ENCODE assay signal across 8 mouse cellular contexts in genomic region chr9:96167168-96167585, GRCm38 (mm10). TPM values are rescaled to one million over a fixed set of nuclear protein-coding genes. Genes with fewer than 3 reads are reported as not detected.
A peak's percentile ranks its signal among the peaks of the same experiment; 100 is the strongest.
DNase-seq lines count a peak whose midpoint lies in the region; ATAC-seq lines count a peak whose summit lies in the region.

No protein-coding gene starts in this region.

- intact Hi-C loops in heart, postnatal 14 days (cut with DNase I): no loop called here

- H3K4me2 ChIP-seq in forebrain, embryonic 11.5 days (ENCODE audit: low read depth, low read length, severe bottlenecking): peak overlapping the region; percentile 9; the same call in 1 of the 2 replicates
- H3K4me2 ChIP-seq in forebrain, embryonic 16.5 days (ENCODE audit: low read length): no peak overlapping the region
- no peak overlapping the region for H3K4me2 ChIP-seq in embryonic facial prominence, embryonic 14.5 days (ENCODE audit: low read depth, low read length)

- no peaks in the 10 kb centered on the region for H3K9me3 ChIP-seq in forebrain, embryonic 11.5 days (ENCODE audit: control insufficient read depth, low read length)
- H3K9me3 ChIP-seq in forebrain, embryonic 16.5 days (ENCODE audit: control insufficient read depth, low read length): no peaks in the 10 kb centered on the region
- H3K9me3 ChIP-seq in embryonic facial prominence, embryonic 14.5 days (ENCODE audit: control insufficient read depth, low read length): no peaks in the 10 kb centered on the region

- H3K9ac ChIP-seq in forebrain, embryonic 11.5 days (ENCODE audit: low read length): no peak overlapping the region
- H3K9ac ChIP-seq in forebrain, embryonic 16.5 days (replicated peaks; ENCODE audit: low read depth, low read length): no peak overlapping the region
- H3K9ac ChIP-seq in embryonic facial prominence, embryonic 14.5 days (ENCODE audit: low read depth, low read length): no peak overlapping the region

- no peaks in the 10 kb centered on the region for H3K27me3 ChIP-seq in forebrain, embryonic 11.5 days (ENCODE audit: control insufficient read depth, insufficient read depth, low read length)
- no peaks in the 10 kb centered on the region for H3K27me3 ChIP-seq in forebrain, embryonic 16.5 days (replicated peaks; ENCODE audit: control insufficient read depth, insufficient read depth, low read length)
- no peaks in the 10 kb centered on the region for H3K27me3 ChIP-seq in embryonic facial prominence, embryonic 14.5 days (replicated peaks; ENCODE audit: control insufficient read depth, insufficient read depth, low read length)

- no peaks in the 10 kb centered on the region for H3K36me3 ChIP-seq in forebrain, embryonic 11.5 days (ENCODE audit: control insufficient read depth, insufficient read depth, low read length)
- no peaks in the 10 kb centered on the region for H3K36me3 ChIP-seq in forebrain, embryonic 16.5 days (ENCODE audit: control insufficient read depth, insufficient read depth)
- peaks cover 8% of the 10 kb centered on the region; the same call in 1 of the 2 replicates for H3K36me3 ChIP-seq in embryonic facial prominence, embryonic 14.5 days (ENCODE audit: control insufficient read depth, insufficient read depth, low read length)

- H3K4me3 ChIP-seq in forebrain, embryonic 11.5 days (ENCODE audit: low read depth, low read length): no peak overlapping the region
- no peak overlapping the region for H3K4me3 ChIP-seq in forebrain, embryonic 16.5 days (replicated peaks; ENCODE audit: low read length)
- no peak overlapping the region for H3K4me3 ChIP-seq in embryonic facial prominence, embryonic 14.5 days (ENCODE audit: low read depth, low read length)

- peak; percentile 91 for DNase-seq in forebrain, embryonic 11.5 days (ENCODE audit: low spot score)
- peak; percentile 87 for DNase-seq in adrenal gland, postnatal 36 days
- peak; percentile 20 for DNase-seq in embryonic facial prominence, embryonic 14.5 days (ENCODE audit: low spot score)
- peak; percentile 74 to 83 for DNase-seq in heart, postnatal 14 days
- DNase-seq in layer of hippocampus, postnatal 10 days (ENCODE audit: low spot score in 2 of 2): peak; percentile 73 to 75
- peak; percentile 60 for DNase-seq in spleen, adult 12 weeks (ENCODE audit: low spot score)

- peak; percentile 73; the same call in 1 of the 2 replicates for ATAC-seq in forebrain, embryonic 11.5 days (replicated peaks; ENCODE audit: low FRiP score)
- ATAC-seq in forebrain, embryonic 16.5 days: no peak
- no peak for ATAC-seq in embryonic facial prominence, embryonic 14.5 days (ENCODE audit: low read depth)
- ATAC-seq in megakaryocyte-erythroid progenitor cell, adult 5-6 weeks (replicated peaks; ENCODE audit: low FRiP score, low TSS enrichment, poor library complexity, severe bottlenecking): peak; percentile 82

- WGBS in forebrain, embryonic 11.5 days: 20% methylated on average over 5 of the region's 5 CpGs
- 3% methylated on average over 5 of the region's 5 CpGs for WGBS in forebrain, embryonic 16.5 days
- 32% methylated on average over 5 of the region's 5 CpGs for WGBS in embryonic facial prominence, embryonic 14.5 days

- H3K4me1 ChIP-seq in forebrain, embryonic 11.5 days (replicated peaks; ENCODE audit: control insufficient read depth, insufficient read depth, low read length): no peaks in the 10 kb centered on the region
- no peaks in the 10 kb centered on the region for H3K4me1 ChIP-seq in forebrain, embryonic 16.5 days (replicated peaks; ENCODE audit: control insufficient read depth, insufficient read depth, low read length)
- no peaks in the 10 kb centered on the region for H3K4me1 ChIP-seq in embryonic facial prominence, embryonic 14.5 days (ENCODE audit: control insufficient read depth, insufficient read depth, low read length)

- no peak overlapping the region for H3K27ac ChIP-seq in forebrain, embryonic 11.5 days (ENCODE audit: low read depth, low read length)
- H3K27ac ChIP-seq in forebrain, embryonic 16.5 days (ENCODE audit: low read length): no peak overlapping the region
- no peak overlapping the region for H3K27ac ChIP-seq in embryonic facial prominence, embryonic 14.5 days (replicated peaks; ENCODE audit: low read depth, low read length)

RNA-seq across cellular contexts. Expression of gene Tfdp2, which starts 28.9 kb away (rescaled TPM):
- 70.5 and 81.4 TPM in 2 replicates for polyA plus RNA-seq in forebrain, embryonic 11.5 days (2014; fragmentation: Nextera tagmentation; extraction: Ambion mirVana)
- polyA plus RNA-seq in forebrain, embryonic 16.5 days (2015; fragmentation: Nextera tagmentation; extraction: Ambion mirVana): 33.1 and 33.7 TPM in 2 replicates
- 10 to 100 TPM; 71.3 to 80.1 TPM for total RNA-seq in adrenal gland, postnatal 36 days (2021)
- 30.8 and 39.7 TPM in 2 replicates for polyA plus RNA-seq in embryonic facial prominence, embryonic 14.5 days (2014; fragmentation: Nextera tagmentation; extraction: Ambion mirVana)
- 100 to 1,000 TPM in 1 of 2 experiments, 10 to 100 TPM in 1; 80.4 to 101 TPM for total RNA-seq in heart, postnatal 14 days (2021)
- total RNA-seq in layer of hippocampus, postnatal 10 days (2021): 10 to 100 TPM; 21.0 to 24.5 TPM
- 44.1 and 53.9 TPM in 2 replicates for total RNA-seq in megakaryocyte-erythroid progenitor cell, adult 5-6 weeks (2014; fragmentation: Nextera tagmentation)
- 67.6 and 88.7 TPM in 2 replicates for total RNA-seq in megakaryocyte-erythroid progenitor cell, adult 5-6 weeks (2017)

RNA-seq across cellular contexts. Expression of gene Gk5, which starts 48.0 kb away (rescaled TPM):
- 2.7 and 3.9 TPM in 2 replicates for polyA plus RNA-seq in forebrain, embryonic 11.5 days (2014; fragmentation: Nextera tagmentation; extraction: Ambion mirVana)
- polyA plus RNA-seq in forebrain, embryonic 16.5 days (2015; fragmentation: Nextera tagmentation; extraction: Ambion mirVana): 2.7 and 2.8 TPM in 2 replicates
- 1 to 10 TPM; 8.0 to 8.3 TPM for total RNA-seq in adrenal gland, postnatal 36 days (2021)
- 7.4 and 8.0 TPM in 2 replicates for polyA plus RNA-seq in embryonic facial prominence, embryonic 14.5 days (2014; fragmentation: Nextera tagmentation; extraction: Ambion mirVana)
- total RNA-seq in heart, postnatal 14 days (2021): 1 to 10 TPM; 4.9 to 6.3 TPM
- 1 to 10 TPM; 7.0 to 8.9 TPM for total RNA-seq in layer of hippocampus, postnatal 10 days (2021)
- total RNA-seq in megakaryocyte-erythroid progenitor cell, adult 5-6 weeks (2014; fragmentation: Nextera tagmentation): 1.4 and 1.5 TPM in 2 replicates
- total RNA-seq in megakaryocyte-erythroid progenitor cell, adult 5-6 weeks (2017): 2.0 and 3.5 TPM in 2 replicates

Comparison
In these comparisons a context has a peak if more than half of its experiments do, and no peak if none do; other contexts are left out.
1. ATAC-seq: peak in forebrain, embryonic 11.5 days (single experiment) and megakaryocyte-erythroid progenitor cell, adult 5-6 weeks (single experiment); none in forebrain, embryonic 16.5 days (single experiment) and embryonic facial prominence, embryonic 14.5 days (single experiment).
2. DNase-seq: peak in every context shown above with its lines; median percentile 91 in forebrain, embryonic 11.5 days; 87 in adrenal gland, postnatal 36 days; 78 in heart, postnatal 14 days; 74 in layer of hippocampus, postnatal 10 days; 60 in spleen, adult 12 weeks; 20 in embryonic facial prominence, embryonic 14.5 days.